Mouse (Mus musculus) spleen, adult 12 weeks (tissue): ENCODE results near the gene Ablim1.

ENCODE experiments used
- DNase-seq: peaks from one replicate; pipeline ENCODE4 v3.0.0; 2022; ENCODE audit warnings: low spot score

Ablim1 gene

DNA sequence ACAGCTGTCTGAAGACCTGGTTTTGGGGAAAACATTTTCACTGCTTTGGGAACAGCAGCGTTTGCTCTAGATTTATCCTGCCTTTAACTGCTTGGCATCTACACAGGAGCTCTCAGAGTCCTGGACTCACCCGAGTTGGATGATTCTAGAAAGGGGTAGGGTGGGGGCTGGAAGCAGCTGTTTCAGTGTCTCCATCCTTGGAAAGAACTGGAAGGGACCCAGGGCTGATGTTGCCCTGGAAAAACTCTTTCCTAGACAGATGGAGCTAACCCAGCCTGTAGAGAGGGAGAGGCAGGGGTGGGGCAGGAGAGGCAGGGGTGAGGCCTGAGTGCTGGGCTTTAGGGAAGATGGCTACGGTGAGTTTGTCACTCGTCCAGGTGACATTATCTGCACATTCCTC, 330.5 kb downstream of the Ablim1 start:
- no peak for DNase-seq

DNA sequence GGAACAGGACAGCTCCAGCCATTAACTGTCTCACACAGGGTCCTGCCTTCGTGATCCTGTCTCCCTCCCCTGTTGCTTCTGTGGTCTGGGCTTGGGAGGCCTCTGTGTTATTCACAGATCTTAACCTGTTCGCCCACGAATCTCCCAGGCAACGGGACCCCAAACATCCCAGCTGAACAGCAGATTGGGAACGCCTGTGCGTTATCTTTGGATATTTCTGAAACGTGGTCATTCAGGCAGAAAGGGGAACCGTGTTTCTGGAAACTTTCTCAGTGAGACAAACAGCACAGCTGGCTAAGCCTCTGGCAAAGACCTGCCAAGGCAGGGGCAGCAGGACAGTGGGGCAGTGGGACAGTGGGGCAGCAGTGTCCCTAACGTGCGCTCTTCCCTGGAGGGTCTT, 331.0 kb downstream of the Ablim1 start:
- DNase-seq = no peak
